Mouse (Mus musculus) CH12.LX (cell line): Measurements from ENCODE around the gene Eif2d. TPM values are rescaled to one million over a fixed set of nuclear protein-coding genes. Genes with fewer than 3 reads are reported as not detected.

Experiments
- DNase-seq: peaks from one replicate; pipeline ENCODE4 v3.0.0-alpha.2; 2013; ENCODE audit errors: extremely low read depth
- H3K27ac ChIP-seq: 2 replicates; pipeline ENCODE4 v1.5.1; 2012; ENCODE audit warnings: low read depth, mild to moderate bottlenecking, control low read depth, moderate library complexity; ENCODE audit not compliant: insufficient read depth
- H3K27me3 ChIP-seq: replicated peaks from 2 replicates; pipeline ENCODE3; 2012; ENCODE audit warnings: inconsistent platforms
- H3K36me3 ChIP-seq, 2 experiments: replicated peaks in 1 of 2; 2 replicates each; pipeline versions ENCODE3 to v1.6.1; 2012; ENCODE audit warnings: inconsistent platforms in 1 of 2, low read length in 1 of 2, mild to moderate bottlenecking in 1 of 2, mixed read lengths in 1 of 2, moderate library complexity in 1 of 2; ENCODE audit not compliant: control insufficient read depth in 1 of 2, insufficient read depth in 1 of 2
- H3K4me1 ChIP-seq, 2 experiments: 2 replicates each; pipeline ENCODE4 v1.6.1; 2012; ENCODE audit warnings: inconsistent platforms in 1 of 2, moderate library complexity in 1 of 2; ENCODE audit not compliant: insufficient read depth in 2 of 2, control insufficient read depth in 1 of 2
- H3K4me2 ChIP-seq: 2 replicates; pipeline ENCODE4 v1.6.1; 2012; ENCODE audit warnings: low read depth, mild to moderate bottlenecking, control low read depth; ENCODE audit not compliant: poor library complexity, insufficient read depth, severe bottlenecking
- H3K4me3 ChIP-seq, 3 experiments: fragments of 150-350 bp in 1 of 3; sonication (generic) in 1 of 3; replicated peaks in 1 of 3; 2 replicates each; pipeline versions ENCODE3 to v1.5.1; 2011 to 2012; ENCODE audit warnings: low read depth in 2 of 3, low read length in 2 of 3, mild to moderate bottlenecking in 2 of 3, moderate library complexity in 2 of 3, control low read depth in 1 of 3, improper control_type of control experiment in 1 of 3, inconsistent platforms in 1 of 3, mixed read lengths in 1 of 3; ENCODE audit not compliant: poor library complexity in 1 of 3
- H3K79me2 ChIP-seq: replicated peaks from 2 replicates; pipeline ENCODE4 v1.6.1; 2012; ENCODE audit warnings: mild to moderate bottlenecking, moderate library complexity; ENCODE audit not compliant: control insufficient read depth, poor library complexity, insufficient read depth, severe bottlenecking; ENCODE audit errors: extremely low read depth
- H3K9ac ChIP-seq: 2 replicates; pipeline ENCODE4 v1.6.1; 2012; ENCODE audit warnings: low read depth, mild to moderate bottlenecking, control low read depth, moderate library complexity; ENCODE audit not compliant: insufficient read depth
- H3K9me3 ChIP-seq: replicated peaks from 2 replicates; pipeline ENCODE3; 2012; ENCODE audit warnings: low read length, inconsistent platforms, mixed read lengths
- BHLHE40 ChIP-seq: IDR thresholded peaks from 2 replicates; pipeline ENCODE4 v1.6.1; 2011; ENCODE audit warnings: mild to moderate bottlenecking, low read depth, low read length, improper control_type of control experiment
- CHD1 ChIP-seq: IDR thresholded peaks from 2 replicates; pipeline ENCODE4 v1.6.1; 2012; ENCODE audit warnings: low read depth, low read length, improper control_type of control experiment, inconsistent platforms
- CHD2 ChIP-seq: IDR thresholded peaks from 2 replicates; pipeline ENCODE4 v1.6.1; 2011; ENCODE audit warnings: low read length, improper control_type of control experiment
- CTCF ChIP-seq, 2 experiments: IDR thresholded peaks in 1 of 2; conservative IDR thresholded peaks in 1 of 2; 2 replicates each; pipeline ENCODE4 v1.5.1; 2011 to 2012; ENCODE audit warnings: low read depth in 2 of 2, low read length in 2 of 2, improper control_type of control experiment in 1 of 2, inconsistent platforms in 1 of 2, mild to moderate bottlenecking in 1 of 2, moderate library complexity in 1 of 2
- E2F4 ChIP-seq: IDR thresholded peaks from 2 replicates; pipeline ENCODE4 v1.6.1; 2011; ENCODE audit warnings: low read depth, low read length, improper control_type of control experiment; ENCODE audit not compliant: insufficient replicate concordance
- ELF1 ChIP-seq: IDR thresholded peaks from 2 replicates; pipeline ENCODE4 v1.6.1; 2014; ENCODE audit warnings: low read depth, mild to moderate bottlenecking, inconsistent platforms, low read length, improper control_type of control experiment
- EP300 ChIP-seq: IDR thresholded peaks from 2 replicates; pipeline ENCODE4 v1.6.1; 2011; ENCODE audit warnings: low read length, improper control_type of control experiment
- ETS1 ChIP-seq: conservative IDR thresholded peaks from 2 replicates; pipeline ENCODE4 v1.6.1; 2012; ENCODE audit warnings: low read depth, mild to moderate bottlenecking, inconsistent platforms, low read length, improper control_type of control experiment, moderate library complexity
- GABPA ChIP-seq: IDR thresholded peaks from 2 replicates; pipeline ENCODE4 v1.6.1; 2012; ENCODE audit warnings: low read depth, low read length, improper control_type of control experiment, inconsistent platforms; ENCODE audit not compliant: insufficient replicate concordance
- HCFC1 ChIP-seq: IDR thresholded peaks from 2 replicates; pipeline ENCODE4 v1.6.1; 2012; ENCODE audit warnings: low read depth, mild to moderate bottlenecking, inconsistent platforms, low read length, improper control_type of control experiment
- IRF4 ChIP-seq: IDR thresholded peaks from 2 replicates; pipeline ENCODE4 v1.6.1; 2014; ENCODE audit warnings: low read depth, mild to moderate bottlenecking, inconsistent platforms, low read length, improper control_type of control experiment
- JUN ChIP-seq: IDR thresholded peaks from 2 replicates; pipeline ENCODE4 v1.6.1; 2011; ENCODE audit warnings: low read depth, mild to moderate bottlenecking, low read length, improper control_type of control experiment, moderate library complexity; ENCODE audit not compliant: insufficient read depth
- JUND ChIP-seq: conservative IDR thresholded peaks from 2 replicates; pipeline ENCODE4 v1.6.1; 2011; ENCODE audit warnings: low read depth, low read length, improper control_type of control experiment
- KAT2A ChIP-seq: IDR thresholded peaks from 2 replicates; pipeline ENCODE4 v1.6.1; 2012; ENCODE audit warnings: low read length, improper control_type of control experiment, inconsistent platforms; ENCODE audit not compliant: insufficient replicate concordance
- MAFK ChIP-seq: IDR thresholded peaks from 2 replicates; pipeline ENCODE4 v1.6.1; 2011; ENCODE audit warnings: low read length, improper control_type of control experiment; ENCODE audit not compliant: insufficient replicate concordance
- MAX ChIP-seq: IDR thresholded peaks from 2 replicates; pipeline ENCODE4 v1.6.1; 2011; ENCODE audit warnings: low read length, improper control_type of control experiment
- MAZ ChIP-seq: IDR thresholded peaks from 2 replicates; pipeline ENCODE4 v1.6.1; 2012; ENCODE audit warnings: low read depth, mild to moderate bottlenecking, inconsistent platforms, low read length, improper control_type of control experiment, moderate library complexity
- MEF2A ChIP-seq: IDR thresholded peaks from 2 replicates; pipeline ENCODE4 v1.6.1; 2014; ENCODE audit warnings: low read depth, mild to moderate bottlenecking, inconsistent platforms, low read length, improper control_type of control experiment, borderline replicate concordance
- MXI1 ChIP-seq: IDR thresholded peaks from 2 replicates; pipeline ENCODE4 v1.6.1; 2011; ENCODE audit warnings: mild to moderate bottlenecking, low read depth, low read length, improper control_type of control experiment
- MYC ChIP-seq: IDR thresholded peaks from 2 replicates; pipeline ENCODE4 v1.6.1; 2011; ENCODE audit warnings: low read depth, mild to moderate bottlenecking, improper control_type of control experiment, low read length
- NELFE ChIP-seq: IDR thresholded peaks from 2 replicates; pipeline ENCODE4 v1.6.1; 2011; ENCODE audit warnings: low read depth, low read length, improper control_type of control experiment
- NRF1 ChIP-seq: IDR thresholded peaks from 2 replicates; pipeline ENCODE4 v1.6.1; 2014; ENCODE audit warnings: low read depth, mild to moderate bottlenecking, inconsistent platforms, low read length, improper control_type of control experiment, moderate library complexity
- PAX5 ChIP-seq: IDR thresholded peaks from 2 replicates; pipeline ENCODE4 v1.6.1; 2012; ENCODE audit warnings: low read length, inconsistent platforms, mixed read lengths
- POLR2A ChIP-seq: IDR thresholded peaks from 2 replicates; pipeline ENCODE4 v1.6.1; 2011; ENCODE audit warnings: low read depth, mild to moderate bottlenecking, improper control_type of control experiment, low read length
- POLR2AphosphoS2 ChIP-seq: IDR thresholded peaks from 2 replicates; pipeline ENCODE4 v1.6.1; 2011; ENCODE audit warnings: low read depth, low read length, improper control_type of control experiment
- RAD21 ChIP-seq: IDR thresholded peaks from 2 replicates; pipeline ENCODE4 v1.6.1; 2011; ENCODE audit warnings: low read depth, mild to moderate bottlenecking, low read length, improper control_type of control experiment, moderate library complexity
- RCOR1 ChIP-seq: conservative IDR thresholded peaks from 2 replicates; pipeline ENCODE4 v1.6.1; 2012; ENCODE audit warnings: low read depth, mild to moderate bottlenecking, inconsistent platforms, low read length, improper control_type of control experiment
- SIN3A ChIP-seq: IDR thresholded peaks from 2 replicates; pipeline ENCODE4 v1.6.1; 2012; ENCODE audit warnings: low read length, improper control_type of control experiment, inconsistent platforms
- SMC3 ChIP-seq: IDR thresholded peaks from 2 replicates; pipeline ENCODE4 v1.6.1; 2011; ENCODE audit warnings: low read depth, low read length, improper control_type of control experiment
- TBP ChIP-seq: conservative IDR thresholded peaks from 2 replicates; pipeline ENCODE4 v1.6.1; 2011; ENCODE audit warnings: low read depth, low read length, improper control_type of control experiment
- TCF12 ChIP-seq: IDR thresholded peaks from 2 replicates; pipeline ENCODE4 v1.6.1; 2014; ENCODE audit warnings: low read depth, mild to moderate bottlenecking, inconsistent platforms, low read length, improper control_type of control experiment
- UBTF ChIP-seq: IDR thresholded peaks from 2 replicates; pipeline ENCODE4 v1.6.1; 2012; ENCODE audit warnings: low read depth, mild to moderate bottlenecking, inconsistent platforms, low read length, improper control_type of control experiment, moderate library complexity
- USF1 ChIP-seq: IDR thresholded peaks from 2 replicates; pipeline ENCODE4 v1.6.1; 2014; ENCODE audit warnings: low read depth, mild to moderate bottlenecking, inconsistent platforms, low read length, improper control_type of control experiment
- USF2 ChIP-seq: conservative IDR thresholded peaks from 2 replicates; pipeline ENCODE4 v1.6.1; 2011; ENCODE audit warnings: low read depth, low read length, improper control_type of control experiment
- ZC3H11A ChIP-seq: IDR thresholded peaks from 2 replicates; pipeline ENCODE4 v1.6.1; 2012; ENCODE audit warnings: low read depth, mild to moderate bottlenecking, inconsistent platforms, low read length, improper control_type of control experiment
- ZKSCAN1 ChIP-seq: IDR thresholded peaks from 2 replicates; pipeline ENCODE4 v1.6.1; 2012; ENCODE audit warnings: low read depth, inconsistent platforms, low read length, improper control_type of control experiment, borderline replicate concordance
- ZMIZ1 ChIP-seq: IDR thresholded peaks from 2 replicates; pipeline ENCODE4 v1.6.1; 2012; ENCODE audit warnings: low read depth, mild to moderate bottlenecking, inconsistent platforms, low read length, improper control_type of control experiment
- ZNF384 ChIP-seq: IDR thresholded peaks from 2 replicates; pipeline ENCODE4 v1.6.1; 2012; ENCODE audit warnings: low read depth, low read length, improper control_type of control experiment, inconsistent platforms
- dilution Hi-C: fragments of 300-500 bp; cut with MboI; formaldehyde crosslinking; loops from 2 replicates; pipeline ENCODE4 v1.14.3; 2020; ENCODE audit warnings: low sequenced_read_pairs; ENCODE audit not compliant: extremely low pct_unique_long_range_greater_than_20kb, extremely low pct_ligation_motif_present
- in situ Hi-C: fragments of 300-500 bp; cut with MboI; formaldehyde crosslinking; loops from 3 replicates; pipeline ENCODE4 v1.14.3; 2019; ENCODE audit warnings: low sequenced_read_pairs, low pct_ligation_motif_present, low pct_unique_long_range_greater_than_20kb, mixed read lengths
- polyA plus RNA-seq: library from polyadenylated mRNA; unstranded; fragments of >175 nt; gene quantifications from 2 replicates; pipeline ENCODE4 v1.2.1, GENCODE M21; 2012; ENCODE audit warnings: low read depth; ENCODE audit not compliant: insufficient read length
- total RNA-seq, 2 experiments: library from RNA; depleted of rRNA; stranded (reverse); fragments of 300-350 nt in 1 of 2; fragments of >200 nt in 1 of 2; gene quantifications; 2 replicates each; pipeline ENCODE4 v1.2.3; 2012 to 2014

Gene Eif2d
- total and polyA plus RNA-seq, 3 experiments: 46.9 to 57.2 (median 53.0) TPM

- peaks cover 4 to 12% of the 10 kb centered on the region in 2 experiments for H3K36me3 ChIP-seq
- peak within 1 kb of the TSS; percentile 75 to 96 (median 81) for H3K4me3 ChIP-seq
- H3K4me2 ChIP-seq: peak within 1 kb of the TSS; percentile 94
- H3K27ac ChIP-seq: peak within 1 kb of the TSS; percentile 92
- TF ChIP-seq USF2: no peak
- TF ChIP-seq JUN: no peak
- TF ChIP-seq IRF4: 0 out of 2 replicates have a peak, but pooled peaks have one; percentile 5
- TF ChIP-seq RAD21: peak; percentile 17
- TF ChIP-seq NELFE: peak; percentile 66
- TF ChIP-seq POLR2AphosphoS2: no peak
- no peak; the same call in 1 of the 2 replicates for TF ChIP-seq MAX
- no peak; the same call in 1 of the 2 replicates for TF ChIP-seq JUND
- no peak for TF ChIP-seq E2F4
- no peak for TF ChIP-seq ZNF384
- TF ChIP-seq ETS1: no peak
- no peak for TF ChIP-seq KAT2A
- peak in 1 of 2 experiments; percentile 53; a peak in 2 of 4 replicates for TF ChIP-seq CTCF (conservative IDR thresholded peaks at IDR 0.05 in 1 of 2, IDR thresholded peaks at IDR 0.05 in 1 of 2; ENCODE audit: low read depth in 2 of 2, low read length in 2 of 2)
- TF ChIP-seq SMC3: peak; percentile 13; the same call in 1 of the 2 replicates
- TF ChIP-seq ZMIZ1: peak; percentile 38; the same call in 1 of the 2 replicates
- peak; percentile 72 for TF ChIP-seq POLR2A
- no peak for TF ChIP-seq PAX5
- TF ChIP-seq GABPA: no peak
- TF ChIP-seq NRF1: peak; percentile 98
- TF ChIP-seq ZC3H11A: no peak
- peak; percentile 99 for TF ChIP-seq MXI1
- TF ChIP-seq MAZ: 0 out of 2 replicates have a peak, but pooled peaks have one; percentile 6
- 0 out of 2 replicates have a peak, but pooled peaks have one; percentile 22 for TF ChIP-seq MYC
- 0 out of 2 replicates have a peak, but pooled peaks have one; percentile 9 for TF ChIP-seq UBTF
- TF ChIP-seq HCFC1: no peak
- peak; percentile 39; the same call in 1 of the 2 replicates for TF ChIP-seq TCF12
- no peak for TF ChIP-seq MEF2A
- TF ChIP-seq ZKSCAN1: no peak
- peak; percentile 73 for TF ChIP-seq BHLHE40
- TF ChIP-seq ELF1: peak; percentile 63
- no peak for TF ChIP-seq EP300
- TF ChIP-seq CHD2: no peak
- TF ChIP-seq USF1: no peak
- no peak; the same call in 1 of the 2 replicates for TF ChIP-seq RCOR1
- TF ChIP-seq SIN3A: peak; percentile 40
- TF ChIP-seq TBP: peak; percentile 69; the same call in 1 of the 2 replicates
- TF ChIP-seq MAFK: no peak
- no peak; the same call in 1 of the 2 replicates for TF ChIP-seq CHD1
- TF ChIP-seq, all 38 proteins: peak for 17
- H3K27me3 ChIP-seq: no peaks in the 10 kb centered on the region
- H3K4me1 ChIP-seq: peaks cover 13 to 71% of the 10 kb centered on the region in 2 experiments
- peaks cover 20% of the 10 kb centered on the region for H3K79me2 ChIP-seq
- dilution Hi-C loops (no loop called here), in situ Hi-C loops (no loop called here)
- peak within 1 kb of the TSS; percentile 99 for H3K9ac ChIP-seq
- peak; percentile 95 for DNase-seq
- H3K9me3 ChIP-seq: no peaks in the 10 kb centered on the region
Observed at GRCm38 (mm10) chr1:131138191-131139016, 14.6 kb upstream of the Eif2d start, which contains the start of gene Dyrk3. Gene Dyrk3 (minus strand): TSS chr1:131138340.
